Mouse (Mus musculus): ENCODE measurements around the gene Tnfaip2. TPM values are rescaled to one million over a fixed set of nuclear protein-coding genes. Genes with fewer than 3 reads are reported as not detected.

Tnfaip2 gene
- polyA plus RNA-seq, 1 experiment = 46.4 TPM

DNA sequence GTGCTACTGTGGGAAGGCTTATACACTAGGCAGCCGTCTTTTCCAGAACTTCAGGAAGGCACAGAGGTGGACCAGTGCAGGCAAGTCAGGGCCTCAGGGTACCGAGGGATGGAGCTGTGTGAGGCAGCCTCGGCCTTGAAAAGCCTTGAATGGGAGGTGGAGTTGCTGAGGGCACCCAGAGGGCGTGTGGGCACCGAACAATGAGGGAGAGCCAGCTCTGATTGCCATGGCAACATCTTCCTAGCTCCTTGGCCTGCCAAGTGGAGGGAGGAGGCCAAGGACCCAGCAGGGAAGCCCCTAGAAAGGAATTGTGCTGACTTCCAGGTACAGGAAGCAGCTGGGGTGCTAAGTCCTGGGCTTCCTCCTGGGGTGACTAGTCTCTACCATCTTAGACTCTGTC is 32.7 kb upstream of the Tnfaip2 start:
- no peak for DNase-seq (ENCODE audit: low read depth in 1 of 2, low spot score in 2 of 2)
- 76% methylated on average over 5 of the region's 5 CpGs for WGBS
- Histone ChIP-seq H3K36me3 (ENCODE audit: control insufficient read depth, insufficient read depth, low read length) (no peaks in the 10 kb centered on the region), H3K4me3 (ENCODE audit: extremely low read depth, insufficient read depth, insufficient read length) (no peak overlapping the region), H3K27ac (ENCODE audit: insufficient read depth, low read length) (no peak overlapping the region), H3K27me3 (ENCODE audit: control insufficient read depth, insufficient read depth, low read length) (peaks cover 4% of the 10 kb centered on the region; the same call in 1 of the 2 replicates), H3K4me1 (ENCODE audit: control insufficient read depth, insufficient read depth, insufficient read length) (no peaks in the 10 kb centered on the region; the same call in 1 of the 2 replicates)
- no peak for TF ChIP-seq CTCF (IDR thresholded peaks at IDR 0.05; ENCODE audit: extremely low read depth, insufficient read depth, insufficient read length, insufficient replicate concordance)
- no peak for TF ChIP-seq POLR2A (IDR thresholded peaks at IDR 0.05; ENCODE audit: low read depth, low read length)

DNA sequence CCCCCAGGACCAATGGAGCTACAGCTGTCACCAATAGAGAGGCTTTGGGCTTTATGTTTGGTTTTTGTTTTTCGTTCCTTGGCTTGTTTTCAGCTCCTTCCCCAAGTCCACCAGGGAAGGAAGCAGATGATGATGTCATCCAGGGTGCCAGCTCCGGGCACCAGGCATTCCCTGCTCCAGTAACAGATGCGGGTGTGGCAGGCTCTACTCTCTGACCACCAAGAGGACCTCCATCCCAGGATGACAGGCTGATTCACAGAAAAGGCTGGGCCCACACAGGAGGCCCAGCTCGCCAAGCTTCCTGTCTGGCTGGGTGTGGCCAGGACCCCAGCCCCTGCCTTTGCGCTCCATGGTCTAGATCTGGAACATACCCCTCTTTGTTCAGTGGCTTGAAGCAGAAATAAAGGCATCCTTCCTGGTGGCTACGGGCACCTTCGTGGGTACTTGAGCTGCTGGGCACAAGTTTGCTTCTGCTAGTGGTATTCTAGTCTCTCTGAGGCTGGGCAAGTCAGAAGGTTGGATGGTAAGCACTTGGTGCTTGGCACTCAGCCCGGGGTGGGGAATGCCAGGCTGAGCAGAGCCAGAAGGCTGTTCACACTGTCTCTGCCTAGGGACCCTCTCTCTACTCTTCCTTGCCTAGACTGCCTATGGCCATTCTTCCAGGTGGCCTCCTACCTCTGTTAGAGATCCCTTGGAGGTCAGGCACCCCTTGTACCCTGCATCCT is 30.5 kb upstream of the Tnfaip2 start:
- H3K27ac ChIP-seq (ENCODE audit: insufficient read depth, low read length) = no peak overlapping the region
- no peak overlapping the region for H3K4me3 ChIP-seq (ENCODE audit: extremely low read depth, insufficient read depth, insufficient read length)
- WGBS = 78% methylated on average over 8 of the region's 8 CpGs
- H3K4me1 ChIP-seq (ENCODE audit: control insufficient read depth, insufficient read depth, insufficient read length) = no peaks in the 10 kb centered on the region; the same call in 1 of the 2 replicates
- no peak for DNase-seq (ENCODE audit: low read depth in 1 of 2, low spot score in 2 of 2)
- H3K36me3 ChIP-seq (ENCODE audit: control insufficient read depth, insufficient read depth, low read length) = no peaks in the 10 kb centered on the region
- peaks cover 2% of the 10 kb centered on the region for H3K27me3 ChIP-seq (ENCODE audit: control insufficient read depth, insufficient read depth, low read length)
- TF ChIP-seq CTCF (IDR thresholded peaks at IDR 0.05; ENCODE audit: extremely low read depth, insufficient read depth, insufficient read length, insufficient replicate concordance) = no peak

DNA sequence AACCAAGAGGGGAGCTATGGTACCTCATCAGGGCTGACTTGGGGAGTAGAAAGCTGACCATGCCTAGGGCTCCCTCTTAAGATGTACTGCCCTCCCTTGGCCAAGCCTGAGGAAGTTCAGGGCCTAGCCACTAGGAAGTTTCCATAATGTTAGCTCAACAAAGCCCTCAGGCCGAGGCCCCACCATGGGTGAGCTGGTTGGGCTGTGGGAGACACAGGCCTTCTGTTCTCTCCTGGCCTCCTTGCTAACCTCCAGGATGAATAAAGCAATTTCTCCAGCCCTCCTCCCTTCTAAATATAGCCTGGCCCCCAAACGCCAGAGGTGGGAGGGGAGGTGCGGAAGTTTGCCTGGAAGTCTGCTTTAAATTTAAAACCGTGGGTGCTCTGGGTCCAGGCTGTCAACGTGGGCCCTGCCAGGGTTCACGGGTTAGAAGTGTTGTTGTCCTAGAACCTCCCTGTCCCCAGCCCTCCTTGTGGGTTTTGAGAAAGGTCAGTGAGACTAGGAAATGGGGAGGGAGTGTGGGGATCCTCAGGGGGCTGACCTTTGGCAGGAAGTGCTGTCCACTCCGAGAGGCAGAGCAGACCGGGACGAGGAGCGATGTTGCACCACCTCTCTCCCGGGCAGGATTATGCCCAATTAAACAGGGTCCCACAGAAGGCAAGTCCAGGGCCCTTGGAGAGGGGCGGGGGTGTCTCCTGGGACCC is 29.5 kb upstream of the Tnfaip2 start:
- DNase-seq (ENCODE audit: low read depth in 1 of 2, low spot score in 2 of 2) = no peak
- Histone ChIP-seq H3K27me3 (ENCODE audit: control insufficient read depth, insufficient read depth, low read length) (no peaks in the 10 kb centered on the region; the same call in 1 of the 2 replicates), H3K4me3 (ENCODE audit: extremely low read depth, insufficient read depth, insufficient read length) (no peak overlapping the region), H3K4me1 (ENCODE audit: control insufficient read depth, insufficient read depth, insufficient read length) (no peaks in the 10 kb centered on the region; the same call in 1 of the 2 replicates), H3K27ac (ENCODE audit: insufficient read depth, low read length) (peak overlapping the region; percentile 25; the same call in 1 of the 2 replicates), H3K36me3 (ENCODE audit: control insufficient read depth, insufficient read depth, low read length) (no peaks in the 10 kb centered on the region)
- no peak for TF ChIP-seq POLR2A (IDR thresholded peaks at IDR 0.05; ENCODE audit: low read depth, low read length)
- no peak for TF ChIP-seq CTCF (IDR thresholded peaks at IDR 0.05; ENCODE audit: extremely low read depth, insufficient read depth, insufficient read length, insufficient replicate concordance)
- WGBS = 52% methylated on average over 12 of the region's 12 CpGs

DNA sequence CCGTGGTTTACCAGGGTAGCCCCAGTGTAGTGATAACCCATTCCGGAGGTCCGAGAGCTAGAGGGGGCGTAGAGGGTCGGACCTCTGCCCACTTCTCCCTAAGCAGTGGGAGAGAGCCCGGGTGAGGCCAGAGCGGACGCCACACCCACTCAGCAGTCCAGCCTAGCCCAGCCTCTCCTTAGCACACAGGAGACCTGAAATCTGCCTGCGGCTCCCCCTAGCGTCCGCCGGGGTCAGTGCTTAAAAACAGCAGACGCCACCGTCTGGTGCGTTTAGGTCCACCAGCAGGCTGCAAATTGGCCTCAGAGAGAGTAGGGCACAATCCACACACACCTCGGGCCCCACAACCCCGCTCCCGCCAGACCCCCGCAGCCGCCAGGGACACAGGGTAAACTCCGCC is 29.0 kb upstream of the Tnfaip2 start:
- DNase-seq (ENCODE audit: low read depth in 1 of 2, low spot score in 2 of 2) = peak in 1 of 2 experiments; percentile 68
- Histone ChIP-seq H3K27me3 (ENCODE audit: control insufficient read depth, insufficient read depth, low read length) (no peaks in the 10 kb centered on the region; the same call in 1 of the 2 replicates), H3K27ac (ENCODE audit: insufficient read depth, low read length) (peak overlapping the region; percentile 25; the same call in 1 of the 2 replicates), H3K4me3 (ENCODE audit: extremely low read depth, insufficient read depth, insufficient read length) (no peak overlapping the region), H3K36me3 (ENCODE audit: control insufficient read depth, insufficient read depth, low read length) (no peaks in the 10 kb centered on the region), H3K4me1 (ENCODE audit: control insufficient read depth, insufficient read depth, insufficient read length) (no peaks in the 10 kb centered on the region; the same call in 1 of the 2 replicates)
- TF ChIP-seq CTCF (IDR thresholded peaks at IDR 0.05; ENCODE audit: extremely low read depth, insufficient read depth, insufficient read length, insufficient replicate concordance) (peak; percentile 91), POLR2A (IDR thresholded peaks at IDR 0.05; ENCODE audit: low read depth, low read length) (no peak)
- 3% methylated on average over 21 of the region's 21 CpGs for WGBS

DNA sequence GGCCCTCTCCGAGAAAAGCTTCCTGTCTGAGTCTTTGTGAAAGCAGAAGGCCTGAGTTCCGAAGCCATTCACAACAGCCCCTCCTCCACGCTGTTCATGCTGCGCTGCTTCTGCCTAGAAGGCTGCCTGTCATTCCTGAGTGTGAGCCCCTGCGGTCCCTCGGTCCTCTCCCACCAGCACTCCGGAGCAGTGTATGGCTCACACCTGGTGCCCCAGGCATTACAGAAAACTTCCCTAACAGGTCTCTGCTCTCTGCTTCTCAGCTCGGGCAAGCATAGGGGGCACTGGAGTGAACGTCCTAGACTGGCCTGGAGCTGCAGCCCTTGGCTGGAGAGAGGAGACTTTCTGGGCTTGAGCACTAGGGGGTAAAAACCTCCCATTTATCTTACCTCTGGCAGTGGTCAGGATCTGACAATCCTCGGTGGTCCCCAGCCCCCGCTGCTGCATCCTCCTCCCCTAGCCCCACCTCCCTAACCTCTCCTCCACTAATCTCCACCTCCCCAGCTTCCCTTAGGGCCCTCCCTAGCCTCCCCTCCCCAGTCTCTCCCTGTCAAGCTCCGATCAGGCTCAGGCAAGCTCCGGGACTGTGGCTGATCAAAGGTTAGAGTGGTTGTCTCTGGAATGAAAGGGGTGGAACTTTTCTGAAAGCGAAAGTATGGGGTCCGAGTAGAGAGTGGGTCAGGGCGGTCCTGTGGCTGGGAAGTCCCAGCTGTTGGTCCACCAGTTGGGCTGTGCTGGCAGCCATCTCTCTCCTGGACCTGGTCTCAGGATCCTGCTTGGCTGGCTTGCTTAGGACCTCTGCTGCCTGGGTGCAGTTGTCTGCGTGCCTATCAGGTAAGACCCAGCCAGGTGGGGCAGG is 25.1 kb upstream of the Tnfaip2 start, which contains the start of gene Exoc3l4:
TSS of gene Exoc3l4 (plus strand) at position 97 of the 859 bp plus-strand sequence.
- WGBS = 14% methylated on average over 17 of the region's 17 CpGs
- Histone ChIP-seq H3K27ac (ENCODE audit: insufficient read depth, low read length) (peak within 1 kb of the TSS; percentile 28; the same call in 1 of the 2 replicates), H3K36me3 (ENCODE audit: control insufficient read depth, insufficient read depth, low read length) (no peaks in the 10 kb centered on the region), H3K4me1 (ENCODE audit: control insufficient read depth, insufficient read depth, insufficient read length) (no peaks in the 10 kb centered on the region; the same call in 1 of the 2 replicates), H3K4me3 (ENCODE audit: extremely low read depth, insufficient read depth, insufficient read length) (peak within 1 kb of the TSS; percentile 31; the same call in 1 of the 2 replicates), H3K27me3 (ENCODE audit: control insufficient read depth, insufficient read depth, low read length) (no peaks in the 10 kb centered on the region; the same call in 1 of the 2 replicates)
- DNase-seq (ENCODE audit: low read depth in 1 of 2, low spot score in 2 of 2) = no peak
- no peak for TF ChIP-seq CTCF (IDR thresholded peaks at IDR 0.05; ENCODE audit: extremely low read depth, insufficient read depth, insufficient read length, insufficient replicate concordance)
- no peak for TF ChIP-seq POLR2A (IDR thresholded peaks at IDR 0.05; ENCODE audit: low read depth, low read length)

DNA sequence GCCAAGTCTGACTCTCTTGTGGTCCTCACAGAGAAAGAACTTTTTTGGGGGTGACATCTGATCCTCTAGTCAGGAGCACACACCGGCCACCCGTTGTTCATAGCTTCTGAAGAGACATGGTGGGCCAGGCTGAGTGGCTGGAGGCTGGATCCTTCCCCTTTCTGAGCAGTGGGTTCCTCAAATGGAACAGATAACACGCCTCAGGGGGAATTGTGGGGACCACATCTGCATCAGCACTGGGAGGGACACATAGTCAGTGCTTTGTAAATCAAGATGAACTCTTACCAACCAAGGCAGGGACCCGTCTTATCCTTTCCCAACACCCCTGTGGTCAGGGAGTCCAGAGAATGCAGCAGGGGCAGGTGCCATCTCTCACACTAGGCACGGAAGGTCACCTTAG is 22.4 kb upstream of the Tnfaip2 start:
- Histone ChIP-seq H3K27ac (ENCODE audit: insufficient read depth, low read length) (no peak overlapping the region), H3K36me3 (ENCODE audit: control insufficient read depth, insufficient read depth, low read length) (no peaks in the 10 kb centered on the region), H3K27me3 (ENCODE audit: control insufficient read depth, insufficient read depth, low read length) (no peaks in the 10 kb centered on the region; the same call in 1 of the 2 replicates), H3K4me1 (ENCODE audit: control insufficient read depth, insufficient read depth, insufficient read length) (no peaks in the 10 kb centered on the region), H3K4me3 (ENCODE audit: extremely low read depth, insufficient read depth, insufficient read length) (no peak overlapping the region)
- 51% methylated on average over 5 of the region's 5 CpGs for WGBS
- DNase-seq (ENCODE audit: low read depth in 1 of 2, low spot score in 2 of 2) = no peak
- TF ChIP-seq POLR2A (IDR thresholded peaks at IDR 0.05; ENCODE audit: low read depth, low read length) (no peak), CTCF (IDR thresholded peaks at IDR 0.05; ENCODE audit: extremely low read depth, insufficient read depth, insufficient read length, insufficient replicate concordance) (no peak)

All from spleen, adult 2 months (tissue).